Mouse (Mus musculus) megakaryocyte, embryonic 14.5 days (primary cell): ENCODE measurements around the gene Ldlr.

Experiments
- FLI1 ChIP-seq: IDR thresholded peaks from 2 replicates; pipeline ENCODE4 v1.6.1; 2012; ENCODE audit warnings: low read length, inconsistent platforms, mixed read lengths
- GATA1 ChIP-seq: IDR thresholded peaks from 3 replicates; pipeline ENCODE4 v1.6.1; 2012; ENCODE audit warnings: mixed read lengths, low read length, inconsistent platforms, borderline replicate concordance

DNA sequence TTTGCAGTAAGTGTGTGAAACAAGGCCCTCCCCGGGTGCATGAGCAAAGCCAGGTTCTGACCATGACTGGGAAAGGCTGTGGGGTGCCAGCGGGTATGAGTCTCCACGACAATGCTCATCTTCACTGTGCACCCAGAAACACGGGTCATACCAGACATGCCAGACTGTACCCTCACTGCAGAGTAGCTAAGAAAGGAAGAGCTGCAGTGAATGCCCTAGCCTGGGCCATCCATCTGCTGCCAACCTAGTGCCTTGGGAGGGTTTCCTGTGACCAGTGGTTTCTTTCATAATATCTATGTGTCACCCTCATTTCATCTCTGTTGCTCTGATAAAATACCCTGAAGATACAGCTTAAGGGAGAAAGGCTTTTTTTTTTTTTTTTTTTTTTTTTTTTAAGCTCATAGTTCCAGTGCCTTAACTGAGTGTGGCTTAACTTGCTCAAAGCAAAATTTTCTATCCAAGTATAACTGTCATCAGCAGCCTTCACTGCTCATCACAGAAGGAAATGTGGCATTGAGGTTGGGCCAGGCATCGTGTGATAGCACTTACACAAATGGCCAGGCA is 28.0 kb upstream of the Ldlr start:
- no peak for TF ChIP-seq GATA1
- no peak for TF ChIP-seq FLI1
